Mouse (Mus musculus): Measurements from ENCODE around the gene M1ap.

GRCm38 (mm10) chr6:83027293-83027692, 80.6 kb downstream of the M1ap start:
- TF ChIP-seq CTCF (IDR thresholded peaks at IDR 0.05; ENCODE audit: low read depth) (no peak), EP300 (IDR thresholded peaks at IDR 0.05; ENCODE audit: low read depth) (no peak)
